Mouse (Mus musculus) hindbrain, embryonic 14.5 days (tissue): ENCODE measurements at regions not wholly inside any gene's neighbourhood (a gene's known extent, or its start where the extent isn't known, plus 50 kb on each side); places are given as distances from the start of the nearest gene placed in this dataset.

ENCODE experiments used
- ATAC-seq: fragments of 200-750 bp; cut with Nextera tagmentation; 2 replicates; pipeline ENCODE4 v1.8.0; 2017; ENCODE audit warnings: moderate number of reproducible peaks, mild to moderate bottlenecking, moderate TSS enrichment, moderate library complexity; ENCODE audit not compliant: low FRiP score
- DNase-seq: peaks from one replicate; pipeline ENCODE4 v3.0.0-alpha.2; 2015; ENCODE audit warnings: low spot score
- H3K27ac ChIP-seq: fragments of 300-500 bp; sonication (generic); 2 replicates; pipeline ENCODE4 v1.5.1; 2014; ENCODE audit warnings: mild to moderate bottlenecking, moderate library complexity
- H3K27me3 ChIP-seq: fragments of 300-500 bp; sonication (generic); 2 replicates; pipeline ENCODE4 v1.6.1; 2014; ENCODE audit warnings: mild to moderate bottlenecking, low read length, mixed read lengths; ENCODE audit not compliant: control insufficient read depth, insufficient read depth
- H3K36me3 ChIP-seq: fragments of 300-500 bp; sonication (generic); replicated peaks from 2 replicates; pipeline ENCODE4 v1.6.1; 2014; ENCODE audit not compliant: control insufficient read depth, insufficient read depth
- H3K4me1 ChIP-seq: fragments of 300-500 bp; sonication (generic); replicated peaks from 2 replicates; pipeline ENCODE4 v1.6.1; 2014; ENCODE audit warnings: antibody characterized with exemption, low read length, mixed read lengths; ENCODE audit not compliant: control insufficient read depth, insufficient read depth
- H3K4me2 ChIP-seq: fragments of 300-500 bp; sonication (generic); replicated peaks from 2 replicates; pipeline ENCODE4 v1.6.1; 2014; ENCODE audit warnings: mild to moderate bottlenecking, moderate library complexity
- H3K4me3 ChIP-seq: fragments of 300-500 bp; sonication (generic); replicated peaks from 2 replicates; pipeline ENCODE4 v1.5.1; 2014; ENCODE audit warnings: mild to moderate bottlenecking, low read length
- H3K9ac ChIP-seq: fragments of 300-500 bp; sonication (generic); 2 replicates; pipeline ENCODE4 v1.6.1; 2014
- H3K9me3 ChIP-seq: fragments of 300-500 bp; sonication (generic); 2 replicates; pipeline ENCODE4 v1.6.1; 2016; ENCODE audit warnings: low read length; ENCODE audit not compliant: control insufficient read depth
- WGBS: fragments of 180-500 bp; shearing (Covaris S2); extraction: QIAGEN DNeasy Blood & Tissue Kit; methylation state at CpG from one replicate; pipeline ENCODE4 v1.1.7; 2014; 5-methylcytosine and 5-hydroxymethylcytosine counted together

GRCm38 (mm10) chr16:84661879-84662278 lies 73.7 kb downstream of the Mrpl39 start:
- Histone ChIP-seq H3K4me3 (no peak overlapping the region), H3K27me3 (no peaks in the 10 kb centered on the region), H3K27ac (no peak overlapping the region), H3K4me1 (no peaks in the 10 kb centered on the region), H3K9me3 (no peaks in the 10 kb centered on the region), H3K9ac (no peak overlapping the region), H3K4me2 (no peak overlapping the region), H3K36me3 (no peaks in the 10 kb centered on the region)
- ATAC-seq (no peak), DNase-seq (no peak)
- WGBS: 74% methylated on average over 3 of the region's 3 CpGs

GRCm38 (mm10) chr16:84663581-84663980 lies 72.0 kb downstream of the Mrpl39 start:
- Histone ChIP-seq H3K36me3 (no peaks in the 10 kb centered on the region), H3K27ac (no peak overlapping the region), H3K9ac (no peak overlapping the region), H3K9me3 (no peaks in the 10 kb centered on the region), H3K4me1 (no peaks in the 10 kb centered on the region), H3K4me2 (no peak overlapping the region), H3K4me3 (no peak overlapping the region), H3K27me3 (no peaks in the 10 kb centered on the region)
- ATAC-seq (no peak), DNase-seq (no peak)
- 87% methylated on average over 4 of the region's 4 CpGs for WGBS
